Mouse (Mus musculus) testis, postnatal 14 days (tissue): ENCODE data around the gene Neurl3.

Experiments
- DNase-seq: peaks from one replicate; pipeline ENCODE4 v3.0.0; 2021; ENCODE audit warnings: low spot score

The Neurl3 gene

DNA sequence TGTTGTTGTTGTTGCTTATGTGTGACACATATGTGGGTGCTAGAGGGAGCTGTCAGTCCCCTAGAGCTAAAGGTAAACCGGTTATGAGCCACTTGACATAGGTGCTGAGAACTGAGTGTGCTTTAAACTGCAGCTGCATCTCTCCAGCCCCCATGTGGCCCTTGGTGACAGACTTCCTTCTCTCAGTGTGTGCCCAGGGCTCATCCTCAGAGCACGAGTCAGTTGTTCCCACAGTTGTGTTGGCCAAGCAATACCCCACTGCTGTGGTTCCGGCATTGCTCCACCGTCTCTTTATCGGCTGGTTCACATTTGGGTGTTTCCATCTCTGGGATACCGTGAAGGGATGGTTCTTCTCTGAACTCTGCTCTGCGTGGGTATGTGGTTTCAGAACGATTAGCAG, 17.2 kb downstream of the Neurl3 start:
- no peak for DNase-seq

DNA sequence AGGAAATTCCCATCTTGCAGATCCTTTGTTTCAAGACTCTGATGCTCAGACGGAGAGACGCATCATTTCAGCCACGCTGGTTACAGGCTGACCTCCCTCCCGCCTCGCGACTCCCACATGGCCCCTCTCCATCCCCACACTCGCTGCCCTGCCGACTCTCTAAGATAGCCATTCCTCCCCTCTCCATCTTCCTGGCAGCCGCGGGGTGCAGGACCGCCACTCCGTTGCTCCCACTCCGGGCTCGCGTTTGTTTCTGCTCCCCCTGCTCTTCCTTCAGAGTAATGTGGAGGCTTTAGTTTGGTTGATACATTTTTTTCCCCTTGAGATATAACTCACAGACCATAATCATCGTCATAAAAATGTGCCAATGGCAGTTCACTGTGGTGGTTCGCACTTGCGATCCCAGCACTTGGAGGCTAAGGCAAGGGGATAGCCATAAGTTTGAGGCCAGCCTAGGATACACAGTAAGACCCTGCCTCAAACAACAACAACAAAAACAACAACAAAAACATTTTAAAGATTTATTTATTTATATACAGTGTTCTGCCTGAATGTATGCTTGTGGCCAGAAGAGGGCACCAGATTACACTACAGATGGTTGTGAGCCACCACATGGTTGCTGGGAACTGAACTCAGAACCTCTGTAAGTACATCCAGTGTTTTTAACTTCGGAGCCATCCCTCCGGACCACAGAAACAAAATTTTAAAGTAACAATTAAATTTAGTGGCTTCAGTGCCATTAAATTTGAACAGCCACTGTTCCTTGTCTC, 18.4 kb downstream of the Neurl3 start:
- no peak for DNase-seq

DNA sequence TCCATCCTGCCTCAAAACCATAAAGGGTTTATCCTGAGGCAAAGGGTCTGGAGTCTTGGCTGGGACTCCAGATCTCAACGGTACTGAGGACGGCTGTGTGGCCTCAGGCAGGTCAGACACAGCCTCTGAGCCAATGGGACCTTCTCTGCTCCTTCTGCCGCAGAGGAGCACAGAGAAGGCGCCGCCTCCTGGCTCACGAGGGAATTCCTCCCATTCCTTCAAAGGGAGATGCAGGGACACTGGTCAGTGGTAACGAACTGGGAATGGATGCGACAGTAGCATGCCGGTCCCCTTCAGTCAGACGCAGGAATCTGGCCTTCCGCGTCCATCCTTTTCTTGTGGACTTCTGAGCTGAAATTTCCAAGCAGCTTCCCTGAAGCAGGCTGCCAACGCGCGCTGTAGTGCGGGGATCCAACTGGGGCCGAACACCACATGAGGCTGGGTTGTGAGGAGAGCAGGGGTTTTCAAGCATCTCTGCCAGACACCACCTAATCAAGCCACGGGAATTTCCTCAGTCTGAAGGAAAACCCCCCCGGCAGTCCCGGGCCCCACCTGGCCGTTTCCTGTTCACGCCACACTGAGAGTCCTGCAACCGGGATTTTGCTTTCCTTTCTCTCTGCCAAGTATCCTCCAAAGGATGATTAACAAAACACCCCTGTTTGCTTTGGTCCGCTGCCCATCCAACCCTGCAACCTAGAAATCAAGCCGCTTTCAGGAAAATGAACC, 19.7 kb downstream of the Neurl3 start:
- DNase-seq: no peak

DNA sequence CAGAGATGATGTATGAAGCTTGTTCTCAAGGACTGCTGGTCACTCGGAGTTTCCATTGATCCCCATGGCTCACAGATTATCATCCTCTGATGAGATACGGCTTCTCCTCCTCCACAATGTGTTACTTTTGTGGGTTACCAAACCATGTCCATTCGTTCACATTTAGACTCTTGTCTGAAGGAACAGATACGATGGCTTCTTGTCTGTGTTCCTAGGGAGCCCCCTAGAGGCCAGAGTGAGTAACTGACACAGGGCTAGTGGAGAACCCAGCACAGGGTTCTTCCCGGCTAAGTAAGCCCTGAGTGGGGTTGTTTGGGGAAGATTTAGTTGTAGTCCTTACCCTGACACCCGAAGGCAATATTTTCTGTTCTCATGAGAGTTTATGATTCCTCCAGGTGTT, 21.7 kb downstream of the Neurl3 start:
- peak; percentile 72 for DNase-seq

- peak; percentile 62 for DNase-seq
Observed at GRCm38 (mm10) chr1:36251426-36251825, 23.1 kb downstream of the Neurl3 start.

- DNase-seq: no peak
Observed at GRCm38 (mm10) chr1:36246688-36247087, 27.8 kb downstream of the Neurl3 start.

- DNase-seq: no peak
Observed at GRCm38 (mm10) chr1:36244828-36245215, 29.7 kb downstream of the Neurl3 start.

GRCm38 (mm10) chr1:36244058-36244827, 30.2 kb downstream of the Neurl3 start, which contains the start of gene Uggt1:
Gene Uggt1, minus strand, starts transcription at chr1:36244720.
- DNase-seq: peak; percentile 94

DNA sequence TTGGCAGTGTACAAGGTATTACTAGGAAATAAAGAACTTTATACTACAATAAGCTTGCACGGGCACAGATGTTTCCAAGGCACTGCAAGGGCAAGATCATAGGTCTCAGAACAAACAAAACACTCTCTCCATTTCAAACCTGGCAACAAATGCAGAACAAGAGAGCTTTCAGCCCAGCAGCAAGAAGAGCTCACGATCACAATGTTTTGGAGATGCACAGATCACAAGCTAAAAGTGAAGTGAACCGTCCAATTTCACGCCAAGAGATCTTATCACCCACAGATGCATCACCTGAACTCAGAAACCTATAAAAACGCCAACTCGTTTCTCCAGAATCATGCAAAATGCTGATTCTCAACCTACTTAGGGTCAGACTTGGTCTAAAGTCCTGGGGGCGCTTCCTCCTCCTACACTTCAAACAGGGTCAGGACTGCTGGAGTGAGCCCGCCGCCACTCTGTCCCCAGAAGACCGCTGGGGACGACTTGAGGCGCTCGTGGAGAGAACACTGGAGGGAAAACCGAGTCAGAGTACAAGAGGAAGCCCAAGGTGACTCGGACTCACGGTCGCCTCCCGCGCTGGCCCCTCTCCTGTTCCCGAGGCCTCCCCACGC, 30.9 kb downstream of the Neurl3 start:
- DNase-seq: no peak

GRCm38 (mm10) chr1:36241903-36242429, 32.5 kb downstream of the Neurl3 start:
- DNase-seq: no peak

GRCm38 (mm10) chr1:36240176-36240575, 34.3 kb downstream of the Neurl3 start:
- DNase-seq: no peak

GRCm38 (mm10) chr1:36239396-36239795, 35.1 kb downstream of the Neurl3 start:
- DNase-seq: no peak

GRCm38 (mm10) chr1:36235855-36236254, 38.6 kb downstream of the Neurl3 start:
- no peak for DNase-seq

DNA sequence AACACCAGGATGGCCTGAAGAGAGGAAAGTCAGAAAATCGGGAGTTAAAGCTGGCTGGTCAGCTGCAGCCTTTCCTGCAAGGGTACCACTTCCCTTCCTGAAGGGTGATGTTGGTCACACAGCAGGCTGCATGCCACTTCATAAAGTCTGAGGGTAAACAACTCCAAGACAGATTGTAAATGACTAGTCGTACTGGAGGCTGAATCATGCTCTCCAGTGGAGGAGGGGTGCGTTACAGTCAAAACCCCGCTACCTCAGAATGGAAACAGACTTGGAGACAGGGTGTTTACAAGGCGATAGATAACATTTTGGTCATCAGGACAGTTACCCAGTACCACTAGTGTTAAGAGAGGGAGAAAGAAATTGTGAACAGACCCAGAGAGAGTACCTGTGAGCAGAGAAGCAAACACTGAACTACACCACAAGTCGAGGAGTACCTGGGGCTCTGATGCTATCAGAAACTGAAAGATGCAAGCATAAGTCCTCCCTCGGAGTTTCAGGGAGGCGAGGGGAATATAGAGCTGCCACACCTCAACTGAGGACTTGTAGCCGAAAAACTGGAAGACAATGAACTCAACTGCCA, 39.3 kb downstream of the Neurl3 start:
- DNase-seq: no peak

DNA sequence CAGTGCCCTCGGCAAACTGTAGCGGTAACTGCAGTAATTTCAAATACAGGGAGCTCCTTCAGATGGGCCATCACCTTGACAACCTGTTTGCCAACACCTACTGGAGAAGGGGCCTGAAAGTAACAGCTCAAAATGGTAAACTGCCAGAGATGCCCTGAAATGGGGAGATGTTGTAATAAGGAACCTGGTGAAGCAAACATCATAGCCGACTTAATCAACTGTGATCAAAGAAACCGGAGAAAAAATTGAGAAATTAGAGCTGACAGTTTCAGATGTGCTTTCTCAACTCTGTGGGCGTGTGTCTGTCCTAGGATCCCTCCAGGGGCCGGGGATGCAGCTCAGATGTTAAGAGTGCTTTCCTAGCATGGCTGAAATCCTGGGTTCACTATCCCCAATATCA, 41.3 kb downstream of the Neurl3 start:
- DNase-seq: no peak

DNA sequence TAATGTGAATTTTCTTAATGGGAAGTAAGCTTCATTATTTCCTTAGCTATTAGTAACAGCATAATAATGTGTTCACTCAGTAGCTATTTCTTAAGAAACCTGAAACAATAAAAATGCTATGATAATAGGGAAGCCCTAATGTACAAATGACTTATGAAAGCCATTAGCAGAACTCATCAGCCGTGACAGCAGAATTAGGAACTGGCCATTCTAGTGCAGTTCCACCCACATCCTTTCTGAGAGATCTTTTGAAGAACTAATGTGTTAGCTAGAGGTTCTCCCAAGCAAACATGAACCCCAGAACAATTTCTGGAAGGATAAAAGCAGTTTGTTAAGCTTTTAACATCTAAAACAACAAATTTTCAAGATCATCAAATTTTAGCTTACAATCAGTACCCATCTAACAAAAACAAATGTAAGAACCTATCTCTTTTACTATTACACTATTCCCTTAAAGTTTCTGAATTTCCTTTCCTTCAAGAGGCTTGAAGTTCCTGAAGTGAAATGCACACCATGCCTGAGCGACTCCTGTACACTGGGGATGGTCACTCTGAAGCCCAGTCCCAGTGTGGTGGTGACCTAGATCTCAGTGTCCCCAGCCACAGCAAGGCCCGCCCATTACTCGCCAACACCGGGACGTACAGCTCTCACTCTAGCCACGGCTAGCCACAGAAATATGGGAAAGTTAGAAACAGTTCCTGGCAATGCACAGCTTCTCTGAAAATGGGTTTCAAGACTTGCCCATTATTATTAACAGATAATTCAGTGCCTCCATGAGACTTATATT, 43.4 kb downstream of the Neurl3 start:
- DNase-seq: no peak

DNA sequence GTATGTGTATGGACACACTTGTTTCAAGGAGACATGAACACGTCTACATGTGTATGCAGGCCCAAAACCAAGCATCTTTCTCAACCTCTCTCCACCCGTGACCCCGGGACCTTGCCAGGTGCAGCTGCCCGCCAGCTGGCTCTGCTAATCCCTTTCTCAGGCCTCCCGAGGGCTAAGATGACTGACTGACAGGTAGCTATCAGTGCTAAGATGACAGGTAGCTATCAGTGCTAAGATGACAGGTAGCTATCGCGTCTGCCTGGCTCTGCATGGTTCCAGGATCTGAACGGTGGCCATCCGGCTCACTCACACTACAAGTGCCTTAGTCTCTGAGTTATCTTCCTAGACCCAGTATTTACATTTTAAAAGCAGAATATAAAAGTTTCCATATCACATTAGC, 46.0 kb downstream of the Neurl3 start:
- no peak for DNase-seq

DNA sequence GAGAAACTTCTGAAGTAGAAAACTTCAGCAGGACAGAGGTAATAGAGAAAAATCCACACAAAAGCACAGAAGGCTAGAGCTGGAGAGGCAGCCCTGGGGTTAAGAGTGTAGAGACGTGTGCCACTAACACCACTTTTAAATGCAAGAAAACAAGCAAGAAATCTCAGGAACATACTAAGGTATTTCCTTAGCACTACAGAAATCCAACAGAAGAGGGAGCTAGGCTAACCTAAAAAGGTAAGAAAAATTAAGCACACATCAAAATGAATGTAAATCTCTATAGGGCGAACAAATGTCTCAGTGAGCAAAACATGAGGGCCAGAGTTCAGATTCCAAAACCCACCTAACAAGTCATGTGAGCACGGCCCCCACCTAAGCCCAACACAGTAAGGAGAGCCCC, 49.8 kb downstream of the Neurl3 start:
- DNase-seq: no peak
